Mouse (Mus musculus): Measurements from ENCODE around the gene Olfr552. TPM values are rescaled to one million over a fixed set of nuclear protein-coding genes. Genes with fewer than 3 reads are reported as not detected.

Gene Olfr552
- not detected in 2 replicates for polyA plus RNA-seq (2015; fragmentation: Nextera tagmentation; extraction: Ambion mirVana)

DNA sequence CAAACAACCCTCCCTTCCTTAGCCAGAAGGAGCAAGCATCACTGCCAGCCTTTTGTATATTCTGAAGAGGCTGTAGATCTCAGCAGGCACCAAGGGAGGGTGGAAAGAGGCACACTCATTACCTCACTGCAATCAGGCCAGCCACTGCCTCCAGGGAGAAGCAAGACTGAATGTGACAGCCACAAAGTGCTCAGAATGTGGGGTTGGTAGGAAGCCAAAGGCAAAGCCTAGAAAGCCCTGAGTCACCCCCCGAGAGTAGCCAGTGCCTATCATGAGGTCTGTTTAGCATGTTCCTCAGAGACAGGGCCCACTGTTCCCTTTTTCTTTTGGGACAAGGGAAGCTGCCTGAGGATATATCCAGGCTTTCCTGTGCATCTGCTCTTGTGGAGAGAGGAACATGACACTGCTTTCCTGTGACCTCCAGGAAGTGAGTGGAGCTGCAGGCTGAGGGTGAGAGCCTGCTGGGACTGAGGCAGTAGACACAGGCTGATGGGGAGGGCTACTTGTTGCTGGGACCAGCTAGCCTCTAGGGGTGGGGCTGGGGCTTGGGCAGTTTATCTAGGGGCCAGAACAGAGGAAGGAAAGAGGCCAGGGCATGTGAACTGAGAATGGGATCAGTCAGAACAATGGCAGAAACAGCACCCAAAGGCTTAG is at the start of gene Olfr552:
TSS of gene Olfr552 (plus strand) at position 393 of the 654 bp plus-strand sequence.
- H3K27ac ChIP-seq, result no peak within 1 kb of the TSS
- 40% methylated on average over 1 of the region's 1 CpGs for WGBS
- H3K9ac ChIP-seq, result no peak within 1 kb of the TSS
- H3K4me2 ChIP-seq, result no peak within 1 kb of the TSS
- no peaks in the 10 kb centered on the region for H3K27me3 ChIP-seq
- H3K36me3 ChIP-seq, result no peaks in the 10 kb centered on the region
- H3K4me1 ChIP-seq, result no peaks in the 10 kb centered on the region
- no peak for ATAC-seq (ENCODE audit: insufficient number of reproducible peaks, insufficient read depth, low FRiP score, low TSS enrichment, low read depth)
- no peaks in the 10 kb centered on the region for H3K9me3 ChIP-seq
- H3K4me3 ChIP-seq, result no peak within 1 kb of the TSS

DNA sequence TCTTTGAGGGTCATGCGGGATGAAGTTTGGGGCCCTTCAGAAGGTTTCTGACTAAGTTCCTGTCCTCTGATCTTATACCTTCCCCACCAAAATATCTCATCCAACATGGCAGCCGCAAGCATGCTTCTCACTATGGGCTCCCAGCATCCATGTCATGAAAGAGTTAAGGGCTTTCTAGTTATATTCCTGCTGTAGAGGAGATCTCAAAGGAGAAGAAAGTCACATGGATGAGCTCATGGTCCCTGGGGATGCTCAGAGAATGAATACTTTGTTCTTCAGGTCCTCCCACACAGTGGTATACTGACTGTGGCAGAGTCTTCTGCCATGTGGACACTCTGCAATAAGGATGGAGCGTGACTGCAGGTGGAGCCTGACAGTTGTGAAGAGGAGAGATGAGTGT is 48.0 kb upstream of the Olfr552 start, which contains the start of gene Olfr549:
TSS of gene Olfr549 (plus strand) at position 301 of the 400 bp plus-strand sequence.
- Histone ChIP-seq H3K9ac (no peak within 1 kb of the TSS), H3K4me1 (no peaks in the 10 kb centered on the region), H3K27me3 (no peaks in the 10 kb centered on the region), H3K36me3 (no peaks in the 10 kb centered on the region), H3K4me3 (no peak within 1 kb of the TSS), H3K4me2 (no peak within 1 kb of the TSS), H3K27ac (no peak within 1 kb of the TSS), H3K9me3 (no peaks in the 10 kb centered on the region)
- 88% methylated on average over 3 of the region's 3 CpGs for WGBS
- no peak for ATAC-seq (ENCODE audit: insufficient number of reproducible peaks, insufficient read depth, low FRiP score, low TSS enrichment, low read depth)

DNA sequence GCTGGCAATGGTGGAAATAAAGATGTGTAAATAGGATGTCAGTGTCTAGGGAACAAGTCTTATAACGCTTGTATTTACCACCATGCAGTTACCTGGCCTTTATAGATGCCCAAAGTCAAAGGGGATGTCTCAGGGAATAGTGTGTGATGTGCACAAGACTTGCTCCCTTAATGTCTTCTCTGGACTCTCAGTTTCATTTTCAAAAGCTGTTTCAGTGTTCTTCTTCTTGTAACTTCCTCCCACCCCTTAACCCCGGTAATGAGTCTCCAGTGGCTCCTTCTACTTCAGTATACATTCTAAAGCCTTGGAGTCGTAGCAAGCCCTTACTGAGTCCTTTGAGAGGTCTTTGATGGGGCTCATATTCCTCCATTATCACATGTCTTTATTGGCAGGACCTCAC is 44.3 kb upstream of the Olfr552 start:
- H3K4me3 ChIP-seq, result no peak overlapping the region
- WGBS, result 75% methylated on average over 3 of the region's 3 CpGs
- no peaks in the 10 kb centered on the region for H3K4me1 ChIP-seq
- H3K9me3 ChIP-seq, result no peaks in the 10 kb centered on the region
- H3K36me3 ChIP-seq, result no peaks in the 10 kb centered on the region
- no peaks in the 10 kb centered on the region for H3K27me3 ChIP-seq
- no peak overlapping the region for H3K27ac ChIP-seq
- no peak overlapping the region for H3K4me2 ChIP-seq
- no peak for ATAC-seq (ENCODE audit: insufficient number of reproducible peaks, insufficient read depth, low FRiP score, low TSS enrichment, low read depth)
- no peak overlapping the region for H3K9ac ChIP-seq

DNA sequence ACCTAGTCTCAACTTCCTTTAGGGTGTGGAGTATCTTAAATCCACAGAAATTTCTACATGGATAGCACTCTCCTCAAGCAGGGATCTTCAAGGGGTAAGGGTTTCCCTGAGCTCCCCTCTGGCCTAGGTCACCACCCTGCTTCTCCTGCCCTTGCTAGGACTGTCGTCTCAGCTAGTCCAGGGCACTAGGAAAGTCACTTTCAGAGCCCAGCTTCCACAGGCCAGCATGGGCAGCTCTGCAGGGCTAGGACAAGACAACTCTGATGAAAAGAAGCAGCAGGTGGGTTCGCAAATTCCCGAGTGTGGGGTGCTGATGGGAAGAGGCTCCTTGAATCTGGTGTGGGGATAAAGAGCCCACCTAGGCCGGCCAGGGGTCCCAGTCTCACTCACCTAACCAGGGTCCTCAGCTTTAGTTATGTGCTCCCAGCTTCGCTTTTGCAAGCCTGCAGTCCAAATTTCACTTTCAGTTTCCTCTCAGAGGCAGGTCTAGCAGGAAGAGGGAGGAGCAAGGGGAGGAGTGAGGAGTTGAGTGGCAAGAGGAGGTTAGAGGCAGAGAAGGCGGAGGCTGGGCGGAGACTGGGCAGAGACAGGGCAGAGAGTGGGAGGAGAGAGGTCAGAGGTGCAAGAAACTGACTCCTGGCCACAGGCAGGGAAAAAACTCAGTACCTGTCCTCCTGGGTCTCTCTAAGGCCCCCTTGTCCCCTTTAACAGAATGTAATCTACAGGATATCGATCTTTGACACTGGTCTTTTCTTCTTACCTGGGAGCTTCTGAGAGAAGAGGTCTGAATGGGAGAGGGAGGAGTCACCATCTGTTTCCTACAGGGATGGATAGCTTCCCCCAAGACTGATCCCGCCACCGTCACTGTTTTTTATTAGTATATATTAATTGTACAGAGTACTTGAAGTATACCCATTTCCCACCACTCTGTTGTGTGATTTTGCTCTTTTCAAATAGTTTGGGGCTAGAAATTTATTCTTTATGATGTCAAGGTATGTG is 32.3 kb upstream of the Olfr552 start, which contains the start of gene Trim21:
TSS of gene Trim21 (minus strand) at position 488 of the 999 bp plus-strand sequence.
- no peaks in the 10 kb centered on the region for H3K36me3 ChIP-seq
- peak; percentile 86; the same call in 1 of the 2 replicates for ATAC-seq (ENCODE audit: insufficient number of reproducible peaks, insufficient read depth, low FRiP score, low TSS enrichment, low read depth)
- H3K4me3 ChIP-seq, result peak within 1 kb of the TSS; percentile 51
- H3K9ac ChIP-seq, result peak within 1 kb of the TSS; percentile 71
- no peaks in the 10 kb centered on the region for H3K27me3 ChIP-seq
- peak within 1 kb of the TSS; percentile 71 for H3K4me2 ChIP-seq
- peaks cover 8% of the 10 kb centered on the region for H3K4me1 ChIP-seq
- H3K9me3 ChIP-seq, result no peaks in the 10 kb centered on the region
- no peak within 1 kb of the TSS for H3K27ac ChIP-seq
- 18% methylated on average over 10 of the region's 10 CpGs for WGBS

DNA sequence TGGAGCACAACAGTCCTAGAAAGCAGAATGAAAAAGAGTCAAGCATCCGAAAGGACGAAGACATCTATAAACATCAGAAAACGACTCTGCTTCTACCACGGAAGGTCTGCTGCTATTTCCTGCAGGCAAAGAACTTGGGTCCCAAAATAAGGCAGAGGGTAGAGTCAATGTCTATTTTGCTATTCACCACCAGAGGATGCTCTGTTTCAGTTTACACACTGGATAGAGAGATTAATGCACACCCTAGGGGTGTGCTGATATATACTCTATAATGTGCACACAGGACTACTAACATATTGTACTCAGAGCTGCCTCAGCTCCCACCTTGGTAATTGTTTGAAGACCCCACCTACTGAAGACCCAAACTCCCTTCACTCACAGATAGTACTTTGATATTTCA is 31.4 kb upstream of the Olfr552 start:
- no peak overlapping the region for H3K4me2 ChIP-seq
- no peak overlapping the region for H3K4me3 ChIP-seq
- H3K27ac ChIP-seq, result no peak overlapping the region
- ATAC-seq (ENCODE audit: insufficient number of reproducible peaks, insufficient read depth, low FRiP score, low TSS enrichment, low read depth), result no peak
- no peaks in the 10 kb centered on the region for H3K27me3 ChIP-seq
- H3K9me3 ChIP-seq, result no peaks in the 10 kb centered on the region
- H3K36me3 ChIP-seq, result no peaks in the 10 kb centered on the region
- WGBS, result 90% methylated on average over 4 of the region's 4 CpGs
- H3K4me1 ChIP-seq, result peaks cover 8% of the 10 kb centered on the region
- no peak overlapping the region for H3K9ac ChIP-seq

DNA sequence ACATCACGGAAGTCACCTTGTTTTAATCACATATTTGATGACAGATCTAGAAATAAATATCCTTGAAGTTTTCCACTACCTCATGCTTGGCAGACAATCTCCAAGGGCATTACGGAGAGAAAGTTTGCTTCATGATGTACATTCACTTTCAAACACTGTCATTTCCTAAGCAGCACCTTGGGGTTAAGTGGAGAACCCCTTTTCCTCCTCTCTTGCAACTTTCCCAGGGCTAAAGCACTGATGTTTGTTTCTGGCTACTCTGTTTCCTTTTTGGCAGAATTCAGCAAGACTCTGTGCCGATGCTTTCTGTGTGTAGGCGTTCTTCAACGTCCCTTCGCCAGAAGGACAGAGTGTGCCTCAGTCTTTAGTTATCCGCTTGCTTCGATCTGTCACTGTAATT is 26.4 kb upstream of the Olfr552 start, which contains the start of gene Olfr550:
TSS of gene Olfr550 (plus strand) at position 301 of the 400 bp plus-strand sequence.
- Histone ChIP-seq H3K4me1 (no peaks in the 10 kb centered on the region), H3K9ac (no peak within 1 kb of the TSS), H3K4me3 (no peak within 1 kb of the TSS), H3K27ac (no peak within 1 kb of the TSS), H3K36me3 (no peaks in the 10 kb centered on the region), H3K4me2 (no peak within 1 kb of the TSS), H3K9me3 (no peaks in the 10 kb centered on the region), H3K27me3 (no peaks in the 10 kb centered on the region)
- no peak for ATAC-seq (ENCODE audit: insufficient number of reproducible peaks, insufficient read depth, low FRiP score, low TSS enrichment, low read depth)
- 93% methylated on average over 8 of the region's 8 CpGs for WGBS

DNA sequence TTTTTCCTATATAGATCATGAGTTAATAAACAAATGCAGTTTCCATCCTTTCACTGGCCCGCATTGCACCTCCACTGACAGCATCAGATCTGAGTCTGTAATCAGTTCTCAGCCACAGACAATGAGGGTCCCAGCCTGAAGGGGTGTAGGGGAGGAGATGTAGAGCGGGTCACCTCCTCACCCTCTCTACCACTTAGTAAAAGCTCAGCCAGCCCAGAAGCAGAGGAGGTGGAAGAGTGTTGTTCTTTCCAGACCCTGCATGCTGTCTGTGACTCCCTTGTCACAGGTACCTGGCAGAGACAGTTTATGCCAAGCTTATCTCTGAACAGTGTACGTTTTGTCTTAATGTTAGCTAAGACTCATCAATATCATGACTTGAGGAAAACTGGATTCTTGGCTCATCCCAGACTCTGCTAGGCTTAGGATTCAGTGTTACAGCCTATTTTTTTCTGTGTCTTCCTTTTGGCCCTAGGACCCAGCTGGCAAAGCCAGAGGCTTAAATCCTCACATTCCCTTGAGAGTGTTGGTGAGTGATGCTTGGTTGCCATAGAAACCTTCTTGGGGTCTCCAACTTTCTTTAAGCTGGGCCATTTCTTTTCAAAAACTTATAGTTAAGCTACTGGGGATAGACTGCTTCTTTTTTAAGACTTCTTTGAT is 24.3 kb upstream of the Olfr552 start:
- Histone ChIP-seq H3K27me3 (no peaks in the 10 kb centered on the region), H3K9ac (no peak overlapping the region), H3K4me1 (no peaks in the 10 kb centered on the region), H3K9me3 (no peaks in the 10 kb centered on the region), H3K4me2 (no peak overlapping the region), H3K36me3 (no peaks in the 10 kb centered on the region), H3K4me3 (no peak overlapping the region), H3K27ac (no peak overlapping the region)
- 77% methylated on average over 3 of the region's 3 CpGs for WGBS
- ATAC-seq (ENCODE audit: insufficient number of reproducible peaks, insufficient read depth, low FRiP score, low TSS enrichment, low read depth), result no peak

DNA sequence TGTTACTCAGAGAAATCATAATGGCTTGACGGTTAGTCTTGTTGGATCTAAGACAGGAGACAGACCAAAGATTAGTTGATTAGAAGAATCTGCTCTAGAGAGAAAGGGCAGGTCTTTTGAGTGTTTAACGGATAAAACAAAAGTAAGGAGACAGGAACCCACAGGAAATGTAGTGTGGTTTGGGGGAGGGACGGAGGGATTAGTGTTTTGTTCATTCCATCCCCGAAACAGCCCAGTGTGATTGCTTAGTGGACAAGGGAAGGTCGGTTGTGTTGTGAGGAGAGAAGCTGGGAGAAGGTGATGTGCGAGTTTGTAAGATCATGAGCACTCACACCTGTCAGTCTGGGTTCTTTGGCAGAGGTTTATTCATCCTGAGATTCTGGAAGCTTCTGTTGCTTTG is 21.6 kb upstream of the Olfr552 start:
- no peak for ATAC-seq (ENCODE audit: insufficient number of reproducible peaks, insufficient read depth, low FRiP score, low TSS enrichment, low read depth)
- no peaks in the 10 kb centered on the region for H3K27me3 ChIP-seq
- no peak overlapping the region for H3K9ac ChIP-seq
- H3K9me3 ChIP-seq, result no peaks in the 10 kb centered on the region
- 64% methylated on average over 6 of the region's 6 CpGs for WGBS
- no peak overlapping the region for H3K4me2 ChIP-seq
- no peak overlapping the region for H3K27ac ChIP-seq
- H3K4me3 ChIP-seq, result no peak overlapping the region
- no peaks in the 10 kb centered on the region for H3K4me1 ChIP-seq
- H3K36me3 ChIP-seq, result no peaks in the 10 kb centered on the region

DNA sequence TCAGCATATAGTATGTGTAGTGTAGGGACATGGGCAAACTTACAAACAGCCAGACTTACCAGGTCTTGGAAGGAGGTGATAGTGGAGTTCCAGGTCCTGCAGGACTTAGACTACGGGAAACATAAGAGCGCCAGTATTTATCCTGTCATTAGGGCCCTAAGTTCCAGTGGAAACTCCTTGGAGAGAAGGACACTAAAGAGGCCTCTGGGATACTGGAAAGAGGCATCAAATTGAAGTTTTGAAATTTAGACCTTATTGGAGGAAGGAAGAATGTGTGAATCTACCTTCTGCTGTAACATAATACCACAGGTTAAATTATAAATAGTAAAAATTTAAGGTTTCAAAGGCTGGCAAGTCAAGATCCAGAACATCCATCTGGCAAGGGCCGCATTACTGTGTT is 5.8 kb upstream of the Olfr552 start, which contains the start of gene Olfr551:
TSS of gene Olfr551 (minus strand) at position 101 of the 400 bp plus-strand sequence.
- no peak for ATAC-seq (ENCODE audit: insufficient number of reproducible peaks, insufficient read depth, low FRiP score, low TSS enrichment, low read depth)
- no peak within 1 kb of the TSS for H3K9ac ChIP-seq
- WGBS, result 83% methylated on average over 3 of the region's 3 CpGs
- no peak within 1 kb of the TSS for H3K27ac ChIP-seq
- no peaks in the 10 kb centered on the region for H3K27me3 ChIP-seq
- H3K4me1 ChIP-seq, result no peaks in the 10 kb centered on the region
- no peak within 1 kb of the TSS for H3K4me3 ChIP-seq
- H3K9me3 ChIP-seq, result no peaks in the 10 kb centered on the region
- no peak within 1 kb of the TSS for H3K4me2 ChIP-seq
- H3K36me3 ChIP-seq, result no peaks in the 10 kb centered on the region

DNA sequence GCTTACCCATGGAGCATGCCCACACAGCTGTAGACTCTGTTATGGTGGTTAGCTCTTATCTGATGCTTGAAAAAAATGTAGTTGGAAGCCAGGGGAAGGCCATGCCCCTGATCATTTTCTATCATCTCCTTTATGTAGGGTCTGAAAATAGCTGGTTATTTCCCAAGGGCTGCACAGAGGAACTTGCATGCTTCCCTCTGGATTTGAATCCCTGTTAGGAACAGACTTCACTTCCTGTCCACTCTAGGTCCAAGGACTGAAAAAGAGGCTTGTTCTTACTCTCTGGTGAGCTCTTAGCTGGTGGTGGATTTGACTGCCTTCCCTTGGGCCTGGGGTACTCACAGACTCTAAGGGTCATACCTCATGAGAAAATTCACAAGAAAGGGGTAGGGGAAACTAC is 20.5 kb downstream of the Olfr552 start, which contains the start of gene Olfr553:
TSS of gene Olfr553 (minus strand) at position 101 of the 400 bp plus-strand sequence.
- H3K4me3 ChIP-seq, result no peak within 1 kb of the TSS
- H3K4me2 ChIP-seq, result no peak within 1 kb of the TSS
- H3K27me3 ChIP-seq, result no peaks in the 10 kb centered on the region
- ATAC-seq (ENCODE audit: insufficient number of reproducible peaks, insufficient read depth, low FRiP score, low TSS enrichment, low read depth), result no peak
- H3K36me3 ChIP-seq, result no peaks in the 10 kb centered on the region
- H3K27ac ChIP-seq, result no peak within 1 kb of the TSS
- H3K9me3 ChIP-seq, result no peaks in the 10 kb centered on the region
- H3K9ac ChIP-seq, result no peak within 1 kb of the TSS
- H3K4me1 ChIP-seq, result no peaks in the 10 kb centered on the region

DNA sequence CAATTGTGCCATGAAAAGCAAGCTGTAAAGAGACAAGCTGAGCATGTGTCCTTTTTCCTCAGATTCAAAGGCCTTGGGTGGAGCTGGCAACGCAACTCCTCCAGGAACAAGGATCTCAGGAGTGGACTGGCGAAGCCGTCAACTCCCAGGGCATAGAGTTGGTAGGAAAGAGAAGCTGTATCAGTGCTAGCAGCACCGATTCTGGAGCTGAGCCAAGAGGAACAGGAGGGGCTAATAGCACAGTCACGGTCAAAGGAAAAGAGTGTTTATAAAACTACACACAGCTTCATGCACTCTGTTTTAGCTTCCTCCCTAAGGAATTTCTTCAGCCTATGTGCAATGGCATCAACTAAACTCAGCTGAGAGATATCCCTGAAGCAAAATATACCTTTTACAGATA is 22.0 kb downstream of the Olfr552 start:
- Histone ChIP-seq H3K27ac (no peak overlapping the region), H3K36me3 (no peaks in the 10 kb centered on the region), H3K27me3 (no peaks in the 10 kb centered on the region), H3K9ac (no peak overlapping the region), H3K4me1 (no peaks in the 10 kb centered on the region), H3K4me2 (no peak overlapping the region), H3K9me3 (no peaks in the 10 kb centered on the region), H3K4me3 (no peak overlapping the region)
- no peak for ATAC-seq (ENCODE audit: insufficient number of reproducible peaks, insufficient read depth, low FRiP score, low TSS enrichment, low read depth)
- 61% methylated on average over 5 of the region's 5 CpGs for WGBS

Measured in embryonic facial prominence, embryonic 13.5 days (tissue).